Mouse (Mus musculus) common myeloid progenitor, adult 5-6 weeks (primary cell): ENCODE results near the gene Fam171a1. TPM values are rescaled to one million over a fixed set of nuclear protein-coding genes. Genes with fewer than 3 reads are reported as not detected.
A peak's percentile ranks its signal among the peaks of the same experiment; 100 is the strongest.

Experiments used
- ATAC-seq: replicated peaks from 2 replicates; pipeline ENCODE4 v1.8.0; 2016; ENCODE audit warnings: low read depth, mild to moderate bottlenecking, moderate TSS enrichment, inconsistent platforms; ENCODE audit not compliant: poor library complexity, severe bottlenecking
- total RNA-seq: library from RNA; stranded (forward); fragments of 200-1000, 187-1606 nt; gene quantifications from 2 replicates; pipeline ENCODE4 v1.2.3, GENCODE M21; 2017

The Fam171a1 gene
- total RNA-seq, 1 experiment from 2014 or later = 8.2 TPM

- peak; percentile 97 for ATAC-seq
Measured at GRCm38 (mm10) chr2:3229060-3229459, 115.0 kb downstream of the Fam171a1 start.

GRCm38 (mm10) chr2:3239255-3239654 lies 125.2 kb downstream of the Fam171a1 start:
- ATAC-seq = no peak

- ATAC-seq = no peak
Measured at GRCm38 (mm10) chr2:3244251-3244650, 130.2 kb downstream of the Fam171a1 start.

DNA sequence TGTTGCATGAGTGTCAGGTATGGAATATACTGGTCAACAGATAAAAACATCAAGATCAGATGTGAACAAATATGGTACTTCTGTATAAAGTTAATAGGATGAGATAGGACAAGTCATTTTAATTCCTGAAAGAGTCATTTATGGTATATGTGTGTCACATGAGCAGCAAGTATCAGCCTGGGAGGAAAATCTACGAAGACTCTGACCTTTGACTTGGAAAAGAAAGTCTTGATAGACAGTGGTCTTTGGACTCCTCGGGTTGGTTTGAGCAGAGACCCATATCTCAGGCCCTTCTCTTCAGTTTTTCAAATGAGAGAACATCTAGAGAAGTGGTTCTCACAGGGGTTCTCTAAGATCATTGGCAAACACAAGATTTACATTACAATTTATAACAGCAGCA lies 137.3 kb downstream of the Fam171a1 start:
- no peak for ATAC-seq

DNA sequence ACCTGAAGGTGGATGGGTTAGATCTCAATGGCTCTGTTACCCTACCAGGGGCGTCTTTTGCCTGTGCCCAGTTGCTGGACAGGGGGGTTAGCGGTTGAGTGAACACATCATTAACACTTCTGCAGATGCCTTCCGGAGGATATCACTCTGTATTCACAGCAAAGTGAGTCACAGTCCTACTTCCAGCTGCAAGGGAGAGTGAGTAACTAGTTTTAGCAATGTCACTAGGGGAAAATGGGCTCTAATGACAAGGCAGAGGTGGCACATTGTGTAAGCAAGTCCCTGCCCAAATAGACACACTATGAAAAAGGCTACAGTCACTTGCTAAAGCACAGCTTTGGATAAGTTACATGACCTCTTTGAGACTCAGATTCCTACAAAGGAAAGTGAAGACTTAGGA lies 152.4 kb downstream of the Fam171a1 start:
- ATAC-seq = no peak

- ATAC-seq = no peak
Measured at GRCm38 (mm10) chr2:3267879-3268278, 153.9 kb downstream of the Fam171a1 start.

DNA sequence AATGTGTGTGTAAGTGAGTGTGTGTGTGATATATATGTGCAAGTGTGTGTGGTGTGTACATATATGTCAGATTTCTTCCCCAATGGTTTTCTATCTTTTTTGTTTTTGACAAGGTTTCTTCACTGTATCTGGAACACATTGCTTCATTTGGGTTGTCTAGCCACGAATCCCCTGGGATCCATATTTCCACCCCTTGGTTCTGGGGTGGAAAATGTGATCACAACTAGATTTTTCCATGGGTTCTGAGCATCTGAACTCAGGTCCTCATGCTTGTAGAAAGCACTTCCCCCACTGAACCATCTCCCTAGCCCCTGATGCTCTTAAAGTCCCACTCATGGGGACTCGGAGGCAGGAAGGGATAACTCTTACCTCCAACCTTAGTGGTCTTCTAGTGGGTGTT lies 159.3 kb downstream of the Fam171a1 start:
- ATAC-seq = no peak

DNA sequence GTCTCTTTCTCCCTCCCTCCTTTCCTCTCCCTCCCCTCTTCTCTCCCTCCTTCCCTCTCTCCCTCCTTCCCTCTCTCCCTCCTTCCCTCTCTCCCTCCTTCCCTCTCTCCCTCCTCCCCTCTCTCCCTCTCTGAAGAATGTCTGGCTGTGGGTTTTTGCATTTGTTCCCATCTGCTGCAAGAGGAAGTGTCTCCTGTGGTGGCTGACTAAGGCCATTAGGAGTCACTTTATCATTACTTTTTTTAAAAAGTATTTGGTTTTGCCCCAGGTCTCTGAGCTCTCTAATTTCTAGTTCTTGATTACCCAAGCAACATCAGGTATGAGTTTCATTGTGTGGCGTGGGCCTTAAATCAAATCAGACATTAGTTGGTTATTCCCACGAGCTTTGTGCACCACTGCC lies 162.1 kb downstream of the Fam171a1 start:
- peak; percentile 54; the same call in 1 of the 2 replicates for ATAC-seq

Other genes with a start within 250 kb of the Fam171a1 start
- 38.6 and 41.7 TPM in 2 replicates for gene Nmt2, start 170.0 kb downstream of the Fam171a1 start, total RNA-seq
- 8.6 and 15.4 TPM in 2 replicates for gene Rpp38, start 218.4 kb downstream of the Fam171a1 start, total RNA-seq
- 1.7 TPM in 1 of 2 replicates, not detected in the other for gene Acbd7, start 221.9 kb downstream of the Fam171a1 start, total RNA-seq